Mouse (Mus musculus) heart, postnatal 14 days (tissue): ENCODE data around the gene Fbxo2. TPM values are rescaled to one million over a fixed set of nuclear protein-coding genes. Genes with fewer than 3 reads are reported as not detected.

ENCODE experiments used
- microRNA-seq, 2 experiments: library from miRNA; unstranded; fragments of <30 nt; microRNA quantifications; one replicate each; pipeline ENCODE4 v1.2.0; 2021 to 2022
- total RNA-seq, 2 experiments: library from RNA; stranded (reverse); gene quantifications; 2 replicates each; pipeline ENCODE4 v1.2.3; 2021

Gene Fbxo2
- total RNA-seq, 2 experiments from 2014 or later = not detected

Small RNAs within 50 kb of the gene (microRNA-seq; reads per million reads assigned to microRNA genes)
- 0 to 0.12 reads per million in 2 experiments for gene Mir7022

Other genes with a start within 250 kb of the Fbxo2 start
- gene Plod1, start 223.9 kb upstream of the Fbxo2 start, total RNA-seq = 10 to 100 TPM; 90.1 to 95.0 TPM
- gene 2510039O18Rik, start 219.7 kb upstream of the Fbxo2 start, total RNA-seq = 10 to 100 TPM; 39.6 to 43.9 TPM
- 100 to 1,000 TPM in 1 of 2 experiments, 10 to 100 TPM in 1; 74.4 to 148 TPM for gene Nppb, start 174.8 kb upstream of the Fbxo2 start, total RNA-seq
- gene Nppa, start 159.9 kb upstream of the Fbxo2 start, total RNA-seq = 1,000 to 10,000 TPM in 1 of 2 experiments, 100 to 1,000 TPM in 1; 590 to 1,636 TPM
- gene Clcn6, start 121.8 kb upstream of the Fbxo2 start, total RNA-seq = 10 to 100 TPM in 1 of 2 experiments, 1 to 10 TPM in 1; 9.5 to 11.0 TPM
- gene Mthfr, start 121.5 kb upstream of the Fbxo2 start, total RNA-seq = 10 to 100 TPM; 13.1 to 14.7 TPM
- 10 to 100 TPM; 36.4 to 38.5 TPM for gene Agtrap, start 72.6 kb upstream of the Fbxo2 start, total RNA-seq
- 10 to 100 TPM; 11.5 to 12.5 TPM for gene Mad2l2, start 30.2 kb upstream of the Fbxo2 start, total RNA-seq
- under 1 TPM; 0.05 to 0.07 TPM for gene Draxin, start 29.9 kb upstream of the Fbxo2 start, total RNA-seq
- 10 to 100 TPM; 28.3 to 30.6 TPM for gene Fbxo6, start 8.5 kb upstream of the Fbxo2 start, total RNA-seq
- 10 to 100 TPM in 1 of 2 experiments, 1 to 10 TPM in 1; 9.9 to 11.0 TPM for gene Fbxo44, start 139 bp upstream of the Fbxo2 start, total RNA-seq
- not detected for gene Disp3, start 127.3 kb downstream of the Fbxo2 start, total RNA-seq